Mouse (Mus musculus) WW6 (cell line): ENCODE results near the gene Rab11fip5.

Source experiments
- DNase-seq: peaks from one replicate; pipeline ENCODE4 v3.0.0-alpha.2; 2013; ENCODE audit warnings: low read depth, low spot score

Gene Rab11fip5

DNA sequence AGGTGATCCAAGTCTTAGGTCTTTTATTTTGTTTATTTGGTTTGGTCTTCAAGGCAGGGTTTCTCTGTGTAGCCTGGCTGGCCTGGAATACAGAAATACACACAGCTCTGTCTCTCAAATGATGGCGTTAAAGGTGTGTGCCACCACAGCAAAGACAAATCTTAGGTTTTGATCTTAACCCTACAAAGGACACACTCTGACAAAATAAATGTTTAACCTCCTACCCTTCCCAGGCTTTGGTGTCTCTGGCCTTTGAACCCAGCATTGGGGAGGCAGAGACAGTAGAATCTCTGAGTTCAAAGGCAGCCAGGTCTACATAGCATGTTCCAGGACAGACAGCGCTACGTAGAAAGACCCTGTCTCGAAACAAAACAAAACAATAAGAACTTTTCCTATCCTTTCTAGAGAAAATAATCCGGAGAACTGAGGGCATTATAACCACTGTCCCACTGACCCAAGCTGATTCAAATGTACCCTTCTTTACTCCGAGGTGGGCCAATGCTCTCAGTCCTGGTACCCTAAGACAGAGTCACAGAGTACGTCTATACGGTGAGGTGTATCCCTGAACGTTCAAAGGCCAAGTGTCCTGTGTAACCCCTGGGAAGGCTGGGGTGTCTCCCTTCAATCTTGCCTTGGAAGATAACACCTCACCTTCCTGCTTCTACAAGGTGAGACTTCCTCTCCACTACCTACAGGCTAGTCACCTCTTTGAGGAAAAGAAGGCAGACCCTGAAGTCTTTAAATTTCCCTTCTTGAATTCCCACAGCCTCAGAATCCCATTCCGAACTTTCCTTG lies 1.2 kb downstream of the Rab11fip5 start:
- no peak for DNase-seq

DNA sequence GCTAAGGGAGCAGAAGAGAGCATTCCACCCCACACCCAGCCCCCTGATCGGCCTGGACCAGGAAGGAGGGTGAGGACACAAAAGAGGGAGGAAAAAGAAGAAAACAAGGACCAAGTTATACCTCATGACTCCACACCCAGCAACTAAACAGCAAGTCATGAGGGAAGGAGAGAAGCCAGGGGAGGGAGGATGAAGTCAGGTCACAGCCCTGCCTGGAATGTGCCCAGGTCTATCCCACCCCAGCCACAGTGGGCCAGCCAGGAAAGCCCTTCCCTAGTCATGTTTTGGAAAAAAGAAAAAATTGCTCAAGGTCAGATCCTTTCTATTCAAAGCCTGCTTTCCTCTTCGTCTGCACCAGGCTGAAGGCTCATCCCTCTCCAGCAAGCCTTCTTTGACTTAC lies 1.9 kb downstream of the Rab11fip5 start:
- DNase-seq: no peak

DNA sequence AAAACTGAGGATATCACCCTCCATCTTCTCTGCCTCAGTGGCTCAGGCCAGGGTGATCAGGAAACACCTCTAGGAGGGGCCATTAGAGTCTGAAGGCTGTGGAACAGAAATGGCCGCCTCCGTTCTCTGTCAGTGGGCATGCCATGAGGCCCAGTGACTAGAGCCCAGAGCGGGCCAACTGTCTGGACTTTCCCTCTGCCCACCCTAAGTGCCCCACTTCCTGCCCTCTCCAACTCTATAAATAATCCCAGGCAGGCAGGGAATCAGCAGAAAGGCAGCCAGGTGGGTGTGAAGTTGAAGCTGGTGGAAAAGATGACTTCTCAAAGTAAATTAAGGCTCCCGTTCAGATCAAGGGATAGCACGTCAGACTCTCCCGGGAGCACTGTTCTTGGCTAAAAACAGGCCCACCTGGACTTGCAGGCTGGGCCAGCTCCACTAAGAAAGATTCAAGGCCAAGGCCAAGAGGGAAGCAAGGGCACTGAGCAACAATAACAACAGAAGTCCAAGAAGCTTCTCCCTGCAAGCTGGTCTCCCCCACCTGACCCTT lies 2.5 kb downstream of the Rab11fip5 start:
- DNase-seq: no peak

DNA sequence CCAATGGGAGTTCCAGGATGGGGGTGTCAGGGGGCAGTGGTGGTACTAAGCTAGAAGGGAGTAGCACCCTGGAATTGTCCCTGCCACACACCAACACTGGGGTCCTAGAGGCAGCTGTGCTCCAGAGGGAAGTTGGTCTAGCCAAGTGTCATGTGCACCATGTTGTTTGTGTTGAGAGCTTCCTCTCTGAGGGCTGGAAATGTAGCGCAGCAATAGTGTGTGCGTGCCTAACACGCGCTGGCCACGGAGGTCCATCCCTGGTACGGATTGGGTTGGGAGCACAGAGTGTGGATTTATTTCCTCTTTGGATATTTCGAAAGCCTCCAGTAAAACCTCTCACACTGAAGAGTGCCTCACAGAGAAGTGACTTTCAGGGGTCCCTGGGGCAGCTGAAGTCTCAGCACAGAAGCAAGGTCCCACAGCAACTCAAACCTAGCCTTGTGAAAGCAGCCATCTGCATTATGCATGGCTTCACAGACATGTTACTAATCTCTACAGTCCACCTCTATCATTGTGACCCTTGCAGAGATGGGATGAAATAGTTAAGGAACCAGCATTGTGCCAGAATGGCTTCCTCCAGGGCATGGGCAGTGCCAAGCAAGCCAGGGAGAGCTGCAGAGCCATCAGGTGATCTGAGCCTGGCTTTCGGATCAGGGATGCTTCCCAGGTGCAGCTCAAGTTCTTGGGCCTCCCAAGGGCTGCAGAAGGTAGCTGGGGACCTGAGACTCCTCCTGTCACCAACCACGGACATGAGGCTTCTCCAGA lies 3.6 kb downstream of the Rab11fip5 start:
- DNase-seq: no peak

DNA sequence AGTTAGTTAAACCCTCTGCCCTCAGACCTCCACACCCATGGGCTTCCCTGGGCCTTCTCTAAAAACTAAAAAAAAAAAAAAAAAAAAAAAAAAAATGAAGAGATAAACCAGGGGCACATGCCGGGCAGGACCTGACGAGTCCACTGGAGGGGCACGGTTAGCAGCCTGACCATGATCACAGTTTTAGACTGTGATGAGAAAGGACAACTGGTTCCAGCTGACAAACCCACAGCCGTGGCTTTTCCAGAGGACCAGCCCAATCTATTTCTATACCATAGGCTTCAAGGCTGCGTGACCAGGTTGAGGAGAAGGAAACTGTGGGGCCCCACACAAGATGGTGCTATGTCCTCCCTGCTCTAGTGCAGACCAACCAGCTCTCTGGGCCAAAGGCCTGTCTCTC lies 4.4 kb downstream of the Rab11fip5 start:
- no peak for DNase-seq

DNA sequence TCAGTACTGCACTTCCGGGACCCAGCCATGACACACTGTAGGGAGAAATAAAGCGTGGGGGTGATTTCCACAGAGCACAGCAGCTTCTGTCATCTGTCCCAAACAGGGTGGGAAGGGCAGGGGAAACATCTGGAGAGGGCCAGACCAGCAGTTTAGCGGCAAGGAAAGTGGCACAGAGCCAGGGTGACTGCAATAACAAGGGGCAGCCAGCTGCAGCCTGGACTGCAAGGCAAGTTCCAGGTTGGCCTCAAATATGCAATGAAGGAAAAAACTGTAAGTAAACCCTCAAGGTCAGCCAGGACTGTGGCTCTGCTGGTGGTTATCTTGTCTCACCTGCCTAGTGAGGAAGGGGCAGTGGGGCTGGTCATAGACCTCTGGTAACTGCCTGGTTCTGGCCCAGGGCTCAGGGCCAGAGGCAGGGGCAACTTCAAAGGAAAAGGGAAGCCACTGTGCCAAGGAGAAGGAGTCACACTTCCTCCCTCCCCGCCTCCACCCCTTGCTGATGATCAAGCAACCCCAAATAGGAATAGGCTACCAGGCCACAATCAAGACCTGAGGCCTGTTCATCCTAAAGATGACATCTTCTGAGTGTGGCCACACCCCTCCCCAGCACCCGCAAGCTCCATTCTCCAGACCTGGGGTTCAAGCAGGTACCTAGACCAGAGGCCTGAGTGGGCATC lies 5.1 kb downstream of the Rab11fip5 start:
- no peak for DNase-seq

DNA sequence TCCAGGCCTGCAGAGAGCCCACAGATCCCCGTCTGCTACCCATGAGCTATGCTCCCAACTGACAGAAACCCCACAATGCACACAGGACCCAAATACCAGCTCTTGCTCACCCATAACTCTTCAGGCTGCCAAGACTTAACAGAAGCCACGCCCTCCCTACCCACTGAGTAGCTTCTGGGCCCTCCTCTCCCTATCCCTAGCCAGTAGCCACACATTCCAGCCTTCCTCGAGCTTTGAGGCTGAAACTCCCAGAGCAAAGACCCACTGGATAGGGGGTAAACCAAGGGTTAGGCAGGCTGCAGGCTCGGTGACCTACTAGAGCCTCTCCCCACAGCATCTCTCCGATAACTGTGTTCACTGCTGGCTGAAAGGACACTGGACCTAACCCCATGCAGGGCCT lies 5.7 kb downstream of the Rab11fip5 start:
- no peak for DNase-seq

DNA sequence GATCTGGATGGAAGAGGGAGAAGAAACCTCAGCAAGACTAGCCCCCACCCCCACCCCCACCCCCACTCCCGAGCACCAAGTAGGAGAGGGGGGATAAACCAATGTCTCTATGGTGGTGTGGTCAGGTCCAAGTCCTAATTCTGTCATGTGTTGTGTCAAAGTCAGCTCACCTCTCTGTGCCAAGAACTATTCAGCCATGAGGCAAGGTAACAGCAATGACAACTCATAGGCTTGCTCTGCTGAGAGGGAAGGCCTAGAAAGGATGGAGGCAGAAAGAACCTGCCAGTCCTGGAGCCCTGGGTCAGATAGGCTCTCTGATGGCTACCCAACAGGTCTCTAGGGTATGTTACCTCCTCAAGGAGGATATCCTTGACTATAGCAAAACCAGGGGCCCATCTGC lies 6.3 kb downstream of the Rab11fip5 start:
- no peak for DNase-seq

DNA sequence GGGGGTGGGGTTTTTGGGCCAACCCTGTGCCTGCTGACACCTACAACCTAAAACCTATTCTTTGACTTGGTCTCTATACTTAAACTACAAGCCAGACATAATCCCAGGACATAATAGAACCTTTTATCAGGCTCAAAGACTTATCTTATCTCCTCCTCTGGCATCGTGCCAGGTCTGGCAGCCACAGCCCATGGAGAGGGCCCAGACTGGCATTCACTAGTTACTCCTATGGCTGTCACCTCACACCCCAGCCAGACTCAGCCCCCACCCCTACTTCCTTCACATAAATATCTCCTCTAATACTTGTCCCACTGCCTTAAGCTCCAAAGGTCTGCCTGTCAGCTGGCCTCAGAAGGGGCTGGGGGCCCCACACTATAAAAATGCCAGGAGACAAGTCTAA lies 8.0 kb downstream of the Rab11fip5 start:
- DNase-seq: no peak

DNA sequence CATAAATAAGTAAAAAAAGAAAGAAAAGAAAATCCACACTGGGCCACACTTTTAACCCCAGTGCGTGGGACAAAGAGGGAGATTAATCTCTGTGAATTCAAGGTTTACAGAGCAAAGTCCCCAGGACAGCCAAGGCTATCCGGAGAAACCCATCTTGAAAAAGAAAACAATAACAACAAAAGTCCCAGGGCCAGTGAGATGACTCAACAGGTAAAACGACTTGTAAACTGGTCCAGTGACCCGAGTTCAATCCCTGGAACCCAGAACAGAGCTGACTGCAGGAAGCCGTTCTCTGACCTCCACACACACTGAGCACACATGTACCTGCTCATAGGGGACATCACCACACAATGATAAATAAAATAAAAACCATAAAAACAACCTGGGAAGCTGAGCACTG lies 10.0 kb downstream of the Rab11fip5 start:
- DNase-seq: no peak

DNA sequence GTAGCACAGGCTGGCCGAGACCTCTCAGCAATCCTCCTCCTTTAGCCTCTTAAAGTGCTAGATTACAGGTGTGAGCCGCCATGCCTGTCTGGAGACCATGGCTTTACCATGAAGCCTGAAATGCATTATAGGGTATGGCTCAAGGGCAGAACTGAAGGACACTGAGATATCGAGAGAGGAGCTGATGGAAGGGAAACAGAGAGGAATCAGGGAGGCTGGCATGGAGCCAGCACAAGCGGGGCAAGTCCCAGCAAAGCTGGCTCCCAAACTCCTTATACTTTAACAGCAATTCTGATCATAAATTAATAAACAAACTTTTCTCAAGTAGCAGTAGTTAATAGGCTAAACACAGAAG lies 10.6 kb downstream of the Rab11fip5 start:
- no peak for DNase-seq

DNA sequence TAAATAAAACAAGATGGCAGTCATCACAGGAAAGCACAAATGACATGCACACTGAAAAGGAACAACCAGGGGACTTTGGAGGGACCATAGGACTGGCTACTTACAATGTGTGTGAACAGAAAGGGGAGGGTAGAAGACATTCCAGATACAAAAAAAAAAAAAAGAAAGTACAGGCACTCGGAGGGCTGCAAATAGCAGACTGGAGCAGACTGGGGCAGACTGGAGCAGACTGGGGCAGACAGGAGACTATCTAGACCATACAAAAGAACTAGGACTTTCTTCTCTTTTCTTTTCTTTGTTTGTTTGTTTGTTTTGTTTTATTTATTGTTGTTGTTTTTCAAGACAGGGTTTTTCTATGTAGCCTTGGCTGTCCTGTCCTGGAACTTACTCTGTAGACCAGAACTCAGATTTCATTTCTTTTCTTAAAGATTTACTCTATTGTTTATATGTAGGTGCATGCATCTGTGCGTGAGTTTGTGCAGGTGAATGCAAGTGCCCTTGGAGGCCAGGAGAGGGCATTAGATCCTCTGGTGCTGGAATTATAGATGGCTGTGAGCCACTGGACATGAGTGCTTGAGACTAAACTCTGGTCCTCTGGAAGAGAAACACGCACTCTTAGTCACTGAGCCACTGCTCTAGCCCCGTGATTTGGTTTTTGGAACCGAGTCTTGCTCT lies 11.1 kb downstream of the Rab11fip5 start:
- no peak for DNase-seq

DNA sequence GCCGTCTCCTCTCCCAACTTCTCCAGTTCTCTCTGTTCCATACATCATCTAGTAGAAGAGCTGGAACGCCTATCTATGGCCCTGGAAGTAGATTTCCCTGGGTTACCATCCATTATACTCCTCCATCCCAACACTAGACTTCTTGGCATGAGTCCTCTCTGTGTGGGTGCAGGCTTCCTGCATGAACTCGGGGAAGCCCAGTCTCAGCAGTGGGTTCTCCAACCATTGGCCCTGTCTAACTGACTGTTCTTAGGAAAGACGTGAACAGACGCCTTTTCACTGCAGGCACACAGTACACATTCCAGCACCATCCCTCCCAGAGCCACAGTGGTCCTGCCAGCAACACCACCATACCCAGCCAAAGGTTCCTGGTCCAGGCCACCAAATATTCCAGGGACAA lies 11.8 kb downstream of the Rab11fip5 start:
- no peak for DNase-seq

DNA sequence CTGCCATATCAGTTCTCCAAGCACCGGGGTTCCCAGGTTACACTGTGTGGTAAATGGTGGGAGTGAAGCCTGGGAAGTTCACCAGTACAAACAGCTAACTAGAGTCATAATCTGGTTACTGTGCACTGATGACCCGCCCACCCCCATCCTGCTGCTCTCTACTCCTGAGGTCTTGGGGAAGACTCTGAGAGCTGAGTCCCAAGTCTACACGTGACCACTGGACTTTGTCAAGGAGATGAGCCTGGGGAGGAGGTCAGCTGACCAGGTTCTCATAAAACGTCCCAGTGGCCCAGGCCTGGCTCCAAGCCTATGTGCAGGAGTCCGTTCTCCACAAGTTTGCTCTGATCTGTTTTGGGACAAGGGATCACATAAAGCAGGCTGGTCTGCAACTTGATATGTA lies 14.1 kb downstream of the Rab11fip5 start:
- DNase-seq: no peak

DNA sequence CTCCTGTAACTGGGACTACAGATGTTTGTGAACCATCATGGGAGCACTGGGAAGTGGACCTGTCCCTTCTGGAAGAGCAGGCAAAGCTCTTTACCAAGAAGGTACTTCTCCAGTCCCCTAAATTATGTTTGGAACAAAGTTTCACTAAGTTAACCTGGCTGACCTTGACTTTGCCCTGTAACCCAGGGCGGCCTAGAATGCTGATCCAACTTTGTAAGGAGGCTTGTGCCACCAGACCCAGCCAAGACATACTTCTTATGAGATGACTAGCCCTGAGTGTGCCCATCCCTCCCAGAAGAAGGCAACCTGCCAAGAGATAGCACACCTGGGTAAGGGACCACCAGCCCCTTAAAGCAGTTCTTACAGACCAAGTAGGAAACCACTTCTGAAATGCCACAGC lies 15.6 kb downstream of the Rab11fip5 start:
- no peak for DNase-seq

DNA sequence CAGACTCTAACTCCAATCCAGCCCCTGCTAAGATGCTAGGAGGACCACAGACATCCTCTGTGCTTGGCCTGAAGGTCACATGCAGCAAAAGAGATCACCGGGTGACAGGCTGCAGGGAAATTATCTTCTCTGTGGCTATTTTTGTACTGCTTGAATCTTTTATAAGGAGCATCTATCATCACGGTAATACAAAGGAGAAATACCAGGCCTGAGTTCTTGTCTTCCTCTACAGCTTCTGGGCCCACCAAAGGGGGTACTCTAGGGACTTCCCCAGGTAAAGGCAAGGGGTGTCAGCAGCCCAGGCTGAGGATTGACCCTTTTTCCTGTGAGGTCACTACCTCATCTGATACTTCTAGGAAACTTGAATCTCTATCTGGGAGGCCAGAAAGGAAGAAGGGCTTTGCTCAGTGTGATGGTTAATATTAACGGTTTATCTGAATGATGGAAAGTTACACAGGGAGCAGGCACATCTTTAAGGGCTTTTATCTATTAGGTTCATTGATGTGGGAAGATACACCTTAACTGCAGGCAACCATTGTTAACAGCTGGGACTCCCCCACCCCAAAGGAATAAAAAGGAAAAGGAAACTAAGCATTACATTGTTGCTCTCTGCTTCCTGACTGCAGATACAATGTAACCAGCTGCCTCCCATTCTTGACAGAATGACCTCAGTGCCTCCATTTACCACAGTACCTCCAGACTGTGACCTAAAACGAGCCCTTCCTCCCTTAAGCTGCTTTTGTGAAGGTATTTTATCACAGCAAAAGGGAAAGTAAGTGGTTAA lies 17.6 kb downstream of the Rab11fip5 start:
- DNase-seq: no peak

DNA sequence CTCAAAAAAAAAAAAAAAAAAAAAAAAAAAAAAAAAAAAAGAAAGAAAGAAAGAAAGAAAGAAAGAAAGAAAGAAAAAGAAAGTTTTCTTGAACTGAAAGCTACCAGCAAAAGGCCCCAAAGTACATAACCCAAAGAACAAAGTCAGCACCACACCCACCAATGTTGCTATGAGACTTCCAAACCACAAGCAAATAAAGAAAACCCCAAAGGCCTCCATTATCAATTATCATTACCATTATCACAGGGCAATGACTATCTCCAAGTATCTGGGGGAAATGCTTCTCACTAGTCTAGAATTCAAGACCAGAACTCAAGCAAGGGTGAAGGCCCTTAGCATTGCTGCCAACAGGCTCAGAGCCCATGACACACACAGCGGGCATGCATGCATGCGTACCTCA lies 18.7 kb downstream of the Rab11fip5 start:
- no peak for DNase-seq

DNA sequence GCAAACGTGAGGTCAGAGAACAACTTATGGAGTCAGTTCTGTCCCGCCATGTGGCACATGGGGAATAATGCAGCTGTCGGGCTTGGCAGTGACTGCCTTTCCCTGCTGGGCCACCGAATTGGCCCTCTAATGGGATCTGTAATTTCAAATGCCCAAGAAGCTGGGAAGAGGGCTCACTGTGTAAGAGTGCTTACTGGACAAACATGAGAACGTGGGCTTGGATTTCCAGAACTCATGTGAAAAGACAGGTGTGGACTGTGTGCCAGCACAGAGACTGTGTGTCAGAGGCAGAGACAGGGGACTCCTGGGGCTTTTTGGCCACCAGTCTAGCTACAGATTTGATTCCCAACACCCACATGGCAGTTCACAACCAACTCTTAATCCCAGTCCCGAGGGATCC lies 19.7 kb downstream of the Rab11fip5 start:
- no peak for DNase-seq

DNA sequence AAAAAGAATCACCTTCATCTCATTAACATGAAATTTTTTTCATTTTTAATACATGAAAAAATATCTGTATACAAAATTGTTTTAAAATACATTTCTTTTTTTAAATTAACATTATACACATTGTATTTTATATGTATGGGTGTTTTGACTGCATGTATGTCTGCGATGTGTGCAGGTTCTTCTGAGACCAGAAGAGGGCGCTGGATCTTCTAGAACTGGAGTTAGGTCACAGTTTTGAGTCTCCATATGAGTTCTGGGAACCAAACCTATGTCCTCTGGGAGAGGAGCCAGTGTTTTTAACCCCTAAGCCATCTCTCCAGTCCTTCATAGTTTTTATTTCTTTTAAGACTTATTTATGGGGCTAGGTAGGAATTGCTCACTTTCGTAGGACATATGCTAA lies 20.7 kb downstream of the Rab11fip5 start:
- no peak for DNase-seq

DNA sequence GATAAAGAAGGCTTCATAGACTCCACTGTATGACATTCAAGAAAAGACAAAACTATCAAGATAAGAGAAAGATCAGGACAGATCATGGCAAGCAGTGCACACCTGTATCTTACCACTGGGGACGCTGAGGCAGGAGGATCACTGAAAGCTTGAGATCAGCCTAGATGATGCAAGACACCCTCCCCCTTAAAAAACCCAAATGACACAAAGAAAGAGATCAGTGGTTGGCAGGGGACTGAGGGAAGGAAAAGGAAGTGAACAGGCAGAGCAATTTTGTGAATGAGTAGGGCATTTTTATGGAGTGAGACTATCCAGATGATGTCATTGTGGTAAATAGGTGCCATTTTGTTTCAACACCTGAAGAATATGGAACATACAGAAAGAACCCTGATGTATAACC lies 24.3 kb downstream of the Rab11fip5 start:
- no peak for DNase-seq

DNA sequence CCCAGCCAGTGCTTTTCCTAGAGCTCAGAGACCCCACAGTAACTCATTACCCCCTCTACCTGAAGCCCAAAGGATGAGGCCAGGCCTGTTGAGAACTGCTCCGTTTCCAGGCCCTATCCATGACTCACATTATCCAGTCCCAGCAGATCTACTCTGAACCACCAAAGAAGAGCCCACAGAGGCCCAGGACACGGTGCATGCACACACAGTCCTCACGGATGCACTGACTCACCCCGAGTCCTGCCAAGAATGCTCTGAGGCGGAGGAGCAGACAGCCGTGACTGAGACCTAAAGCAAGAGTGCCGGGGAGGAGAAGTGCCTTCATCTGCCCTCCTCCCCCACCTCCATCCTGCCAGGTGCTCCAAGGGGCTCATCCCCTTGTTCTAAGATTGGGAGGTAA lies 25.2 kb downstream of the Rab11fip5 start:
- DNase-seq: no peak
